Mouse (Mus musculus) ES-CJ7 (cell line): Measurements from ENCODE around the gene Ap1s1.

ENCODE experiments used
- DNase-seq: peaks from one replicate; pipeline ENCODE4 v3.0.0; 2011; ENCODE audit warnings: low read depth, low spot score

The Ap1s1 gene

GRCm38 (mm10) chr5:137045402-137046323 is at the start of gene Ap1s1:
TSS of gene Ap1s1 (minus strand) at chr5:137046135.
- DNase-seq: peak; percentile 100

- DNase-seq: no peak
Observed at GRCm38 (mm10) chr5:137095135-137095534, 49.2 kb upstream of the Ap1s1 start.

- DNase-seq: no peak
Observed at GRCm38 (mm10) chr5:137093720-137094119, 47.8 kb upstream of the Ap1s1 start.

GRCm38 (mm10) chr5:137091560-137091959 is 45.6 kb upstream of the Ap1s1 start:
- DNase-seq: no peak

- no peak for DNase-seq
Observed at GRCm38 (mm10) chr5:137090870-137091269, 44.9 kb upstream of the Ap1s1 start.

GRCm38 (mm10) chr5:137087410-137087809 is 41.5 kb upstream of the Ap1s1 start:
- no peak for DNase-seq

- peak; percentile 66 for DNase-seq
Observed at GRCm38 (mm10) chr5:137085731-137086130, 39.8 kb upstream of the Ap1s1 start.

GRCm38 (mm10) chr5:137085021-137085420 is 39.1 kb upstream of the Ap1s1 start:
- DNase-seq: peak; percentile 43

GRCm38 (mm10) chr5:137083051-137083450 is 37.1 kb upstream of the Ap1s1 start:
- DNase-seq: no peak

- DNase-seq: no peak
Observed at GRCm38 (mm10) chr5:137079849-137080248, 33.9 kb upstream of the Ap1s1 start.

GRCm38 (mm10) chr5:137078616-137079015 is 32.7 kb upstream of the Ap1s1 start:
- no peak for DNase-seq

GRCm38 (mm10) chr5:137078041-137078440 is 32.1 kb upstream of the Ap1s1 start:
- DNase-seq: no peak

- no peak for DNase-seq
Observed at GRCm38 (mm10) chr5:137077187-137077586, 31.3 kb upstream of the Ap1s1 start.

GRCm38 (mm10) chr5:137076191-137076930 is 30.4 kb upstream of the Ap1s1 start:
- no peak for DNase-seq

- no peak for DNase-seq
Observed at GRCm38 (mm10) chr5:137075726-137076125, 29.8 kb upstream of the Ap1s1 start.

GRCm38 (mm10) chr5:137074191-137074651 is 28.3 kb upstream of the Ap1s1 start:
- DNase-seq: peak; percentile 46

GRCm38 (mm10) chr5:137073141-137073540 is 27.2 kb upstream of the Ap1s1 start:
- peak; percentile 29 for DNase-seq

- DNase-seq: peak; percentile 92
Observed at GRCm38 (mm10) chr5:137072079-137072960, 26.4 kb upstream of the Ap1s1 start, which contains the start of gene Serpine1. TSS of gene Serpine1 (minus strand) at chr5:137072268.

- no peak for DNase-seq
Observed at GRCm38 (mm10) chr5:137070881-137071605, 25.1 kb upstream of the Ap1s1 start.

- DNase-seq: peak; percentile 32
Observed at GRCm38 (mm10) chr5:137068711-137069110, 22.8 kb upstream of the Ap1s1 start.

- DNase-seq: peak; percentile 48
Observed at GRCm38 (mm10) chr5:137065923-137066322, 20.0 kb upstream of the Ap1s1 start.
